Mouse (Mus musculus) heart, postnatal 0 days (tissue): ENCODE measurements at regions not wholly inside any gene's neighbourhood (a gene's known extent, or its start where the extent isn't known, plus 50 kb on each side); places are given as distances from the start of the nearest gene placed in this dataset.

Experiments used
- ATAC-seq: fragments of 200-750 bp; cut with Nextera tagmentation; 2 replicates; pipeline ENCODE4 v1.8.0; 2017; ENCODE audit warnings: low read depth, moderate number of reproducible peaks, moderate library complexity; ENCODE audit not compliant: insufficient read depth
- DNase-seq: peaks from one replicate; pipeline ENCODE4 v3.0.0-alpha.2; 2016; ENCODE audit warnings: low spot score
- H3K27ac ChIP-seq: fragments of 300-500 bp; sonication (generic); 2 replicates; pipeline ENCODE4 v1.5.1; 2014; ENCODE audit warnings: low read depth, mild to moderate bottlenecking
- H3K27me3 ChIP-seq: fragments of 300-500 bp; sonication (generic); 2 replicates; pipeline ENCODE4 v1.6.1; 2014; ENCODE audit warnings: low read length, mixed read lengths; ENCODE audit not compliant: control insufficient read depth, insufficient read depth
- H3K36me3 ChIP-seq: fragments of 300-500 bp; sonication (generic); replicated peaks from 2 replicates; pipeline ENCODE4 v1.6.1; 2014; ENCODE audit warnings: low read length, mixed read lengths; ENCODE audit not compliant: control insufficient read depth, insufficient read depth
- H3K4me1 ChIP-seq: fragments of 300-500 bp; sonication (generic); 2 replicates; pipeline ENCODE4 v1.6.1; 2014; ENCODE audit warnings: antibody characterized with exemption; ENCODE audit not compliant: control insufficient read depth, insufficient read depth
- H3K4me2 ChIP-seq: fragments of 300-500 bp; sonication (generic); 2 replicates; pipeline ENCODE4 v1.6.1; 2014; ENCODE audit warnings: low read depth, mild to moderate bottlenecking, low read length, moderate library complexity
- H3K4me3 ChIP-seq: fragments of 300-500 bp; sonication (generic); 2 replicates; pipeline ENCODE4 v1.5.1; 2014; ENCODE audit warnings: low read depth, low read length
- H3K9ac ChIP-seq: fragments of 300-500 bp; sonication (generic); replicated peaks from 2 replicates; pipeline ENCODE4 v1.6.1; 2014; ENCODE audit warnings: low read depth, low read length, mixed read lengths
- H3K9me3 ChIP-seq: fragments of 300-500 bp; sonication (generic); replicated peaks from 2 replicates; pipeline ENCODE4 v1.6.1; 2016; ENCODE audit warnings: low read length; ENCODE audit not compliant: control insufficient read depth
- CTCF ChIP-seq: IDR thresholded peaks from 2 replicates; pipeline ENCODE4 v1.5.1; 2016; ENCODE audit warnings: antibody characterized with exemption, control low read depth, low read depth
- EP300 ChIP-seq: IDR thresholded peaks from 2 replicates; pipeline ENCODE4 v1.6.1; 2016; ENCODE audit warnings: antibody characterized with exemption, low read depth
- WGBS: fragments of 180-500 bp; shearing (Covaris S2); extraction: QIAGEN DNeasy Blood & Tissue Kit; methylation state at CpG from one replicate; pipeline ENCODE4 v1.1.7; 2014; 5-methylcytosine and 5-hydroxymethylcytosine counted together

- WGBS, result 85% methylated on average over 2 of the region's 2 CpGs
- ATAC-seq (no peak), DNase-seq (no peak)
- Histone ChIP-seq H3K4me1 (peaks cover 6% of the 10 kb centered on the region; the same call in 1 of the 2 replicates), H3K27ac (no peak overlapping the region), H3K4me2 (no peak overlapping the region), H3K9me3 (no peaks in the 10 kb centered on the region), H3K9ac (no peak overlapping the region), H3K4me3 (no peak overlapping the region), H3K36me3 (no peaks in the 10 kb centered on the region), H3K27me3 (no peaks in the 10 kb centered on the region)
- no peak for TF ChIP-seq EP300
- TF ChIP-seq CTCF, result no peak
Observed at GRCm38 (mm10) chr3:66695125-66695524, 286.1 kb upstream of the Rsrc1 start.

GRCm38 (mm10) chr3:66695661-66696253 is 285.4 kb upstream of the Rsrc1 start:
- no peak for DNase-seq
- no peak for ATAC-seq
- WGBS, result 93% methylated on average over 6 of the region's 6 CpGs
- no peak overlapping the region for H3K9ac ChIP-seq
- no peak for TF ChIP-seq CTCF
- H3K9me3 ChIP-seq, result no peaks in the 10 kb centered on the region
- no peak overlapping the region for H3K4me3 ChIP-seq
- H3K4me1 ChIP-seq, result peaks cover 6% of the 10 kb centered on the region; the same call in 1 of the 2 replicates
- H3K27me3 ChIP-seq, result no peaks in the 10 kb centered on the region
- no peak overlapping the region for H3K4me2 ChIP-seq
- no peaks in the 10 kb centered on the region for H3K36me3 ChIP-seq
- no peak overlapping the region for H3K27ac ChIP-seq

GRCm38 (mm10) chr3:66698083-66698482 is 283.1 kb upstream of the Rsrc1 start:
- Histone ChIP-seq H3K4me3 (no peak overlapping the region), H3K36me3 (no peaks in the 10 kb centered on the region), H3K9me3 (no peaks in the 10 kb centered on the region), H3K9ac (no peak overlapping the region), H3K27ac (peak overlapping the region; percentile 32; the same call in 1 of the 2 replicates), H3K27me3 (no peaks in the 10 kb centered on the region), H3K4me2 (no peak overlapping the region), H3K4me1 (peaks cover 6% of the 10 kb centered on the region; the same call in 1 of the 2 replicates)
- ATAC-seq (peak; percentile 60; the same call in 1 of the 2 replicates), DNase-seq (peak; percentile 18)
- WGBS, result 24% methylated on average over 5 of the region's 5 CpGs
- no peak for TF ChIP-seq CTCF
- no peak for TF ChIP-seq EP300

- Histone ChIP-seq H3K9me3 (no peaks in the 10 kb centered on the region), H3K4me1 (no peaks in the 10 kb centered on the region), H3K4me3 (no peak overlapping the region), H3K27me3 (no peaks in the 10 kb centered on the region), H3K27ac (no peak overlapping the region), H3K36me3 (no peaks in the 10 kb centered on the region), H3K9ac (no peak overlapping the region), H3K4me2 (no peak overlapping the region)
- DNase-seq (no peak), ATAC-seq (no peak)
- 71% methylated on average over 4 of the region's 4 CpGs for WGBS
- TF ChIP-seq EP300 (no peak), CTCF (no peak)
Observed at GRCm38 (mm10) chr3:66705766-66706165, 275.4 kb upstream of the Rsrc1 start.

- 58% methylated on average over 1 of the region's 1 CpGs for WGBS
- no peaks in the 10 kb centered on the region for H3K27me3 ChIP-seq
- peaks cover 9% of the 10 kb centered on the region; the same call in 1 of the 2 replicates for H3K4me1 ChIP-seq
- no peak overlapping the region for H3K9ac ChIP-seq
- TF ChIP-seq EP300, result no peak
- TF ChIP-seq CTCF, result no peak
- DNase-seq (no peak), ATAC-seq (no peak)
- no peak overlapping the region for H3K4me3 ChIP-seq
- H3K27ac ChIP-seq, result no peak overlapping the region
- H3K9me3 ChIP-seq, result no peaks in the 10 kb centered on the region
- H3K36me3 ChIP-seq, result no peaks in the 10 kb centered on the region
- H3K4me2 ChIP-seq, result no peak overlapping the region
Observed at GRCm38 (mm10) chr3:66735468-66735867, 245.7 kb upstream of the Rsrc1 start.
